Mouse (Mus musculus) adrenal gland, postnatal 14 days (tissue): Measurements from ENCODE around the gene Mapkapk3. TPM values are rescaled to one million over a fixed set of nuclear protein-coding genes. Genes with fewer than 3 reads are reported as not detected.

Experiments used
- DNase-seq: peaks from one replicate; pipeline ENCODE4 v3.0.0; 2021; ENCODE audit warnings: mixed read lengths
- total RNA-seq: library from RNA; stranded (reverse); gene quantifications from 2 replicates; pipeline ENCODE4 v1.2.3, GENCODE M21; 2021

Mapkapk3 gene
- total RNA-seq, 1 experiment from 2014 or later: 42.8 TPM

DNA sequence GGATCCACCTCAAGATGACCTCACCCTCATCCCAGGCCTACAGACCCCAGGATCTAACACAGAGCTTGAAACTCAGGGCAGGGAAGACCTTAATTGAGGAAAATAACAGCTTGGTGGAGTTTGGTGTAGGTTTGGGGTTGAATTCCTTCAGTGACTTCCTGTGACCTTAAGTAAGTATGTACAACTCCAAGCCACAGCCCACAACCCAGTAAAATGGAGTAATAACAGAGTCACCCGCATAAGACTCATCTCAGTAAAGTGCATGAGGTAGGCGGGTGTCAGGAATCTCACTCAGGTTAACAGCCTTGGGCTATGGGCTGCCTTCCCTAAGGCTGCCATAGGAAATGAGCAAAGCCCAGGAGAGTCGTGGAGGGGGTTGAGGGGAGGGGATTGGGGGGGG lies 24.9 kb downstream of the Mapkapk3 start:
- no peak for DNase-seq

- DNase-seq: peak; percentile 78
Observed at GRCm38 (mm10) chr9:107263912-107264311, 25.8 kb downstream of the Mapkapk3 start.

- no peak for DNase-seq
Observed at GRCm38 (mm10) chr9:107262375-107262774, 27.3 kb downstream of the Mapkapk3 start.

DNA sequence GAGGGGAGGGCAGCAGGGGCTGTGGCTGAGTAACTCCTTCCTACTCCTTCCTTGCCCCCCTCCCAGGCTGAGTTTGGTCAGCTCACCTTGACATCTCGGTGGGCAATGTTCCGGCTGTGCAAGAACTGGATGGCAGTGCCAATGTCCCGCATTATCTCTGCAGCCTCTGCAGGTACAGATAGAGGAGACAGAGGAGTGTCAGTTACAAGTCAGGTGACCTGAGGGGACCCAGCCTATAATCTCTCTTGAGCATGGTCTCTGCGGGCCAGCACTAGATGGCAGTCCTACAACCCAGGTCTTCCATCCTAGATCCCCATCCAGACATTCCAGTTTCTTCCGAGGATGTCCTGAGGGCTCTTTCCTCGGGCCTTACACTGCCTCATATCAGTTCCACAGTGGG lies 27.9 kb downstream of the Mapkapk3 start:
- DNase-seq: no peak

DNA sequence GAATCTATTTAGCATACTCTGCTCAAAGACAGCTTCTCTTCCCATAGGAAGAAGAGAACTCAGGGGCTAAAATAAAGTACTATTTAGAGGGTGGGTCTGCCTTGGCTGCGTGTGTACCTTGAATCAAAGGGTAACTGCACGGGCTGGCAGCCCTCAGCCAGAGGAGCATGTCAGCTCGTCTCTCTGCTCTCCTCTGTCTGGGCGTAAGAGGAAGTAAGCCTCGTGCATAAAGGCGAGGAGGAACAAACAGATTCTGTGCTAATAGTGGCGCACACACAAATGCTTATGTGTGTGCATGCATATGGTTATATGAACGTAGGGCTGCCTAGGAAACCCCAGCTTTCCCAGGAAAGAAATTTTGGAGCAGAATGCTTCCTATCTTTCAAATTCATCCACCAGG lies 28.8 kb downstream of the Mapkapk3 start:
- DNase-seq: no peak

DNA sequence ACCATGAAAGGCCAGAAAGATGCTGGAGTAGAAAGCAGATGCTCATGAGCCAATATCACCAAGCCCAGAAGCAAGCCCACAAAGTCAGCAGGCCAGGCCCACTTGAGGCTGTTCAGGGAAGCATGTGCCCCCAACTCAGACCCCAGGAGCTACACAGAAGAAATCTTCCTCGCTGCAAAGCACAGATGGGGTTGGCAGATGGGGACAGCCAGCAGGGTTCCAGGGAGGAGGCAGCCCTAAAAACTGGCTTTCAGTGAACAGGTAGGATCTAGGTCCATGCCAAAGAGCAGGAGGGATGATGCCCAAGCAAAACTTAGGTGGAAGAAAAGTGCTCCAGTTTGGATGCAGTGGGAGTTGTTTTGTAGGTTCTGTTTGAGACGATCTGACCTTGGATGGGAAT lies 29.2 kb downstream of the Mapkapk3 start:
- no peak for DNase-seq

- no peak for DNase-seq
Observed at GRCm38 (mm10) chr9:107259571-107259970, 30.1 kb downstream of the Mapkapk3 start.

GRCm38 (mm10) chr9:107255596-107255995 lies 34.1 kb downstream of the Mapkapk3 start:
- DNase-seq: peak; percentile 21

DNA sequence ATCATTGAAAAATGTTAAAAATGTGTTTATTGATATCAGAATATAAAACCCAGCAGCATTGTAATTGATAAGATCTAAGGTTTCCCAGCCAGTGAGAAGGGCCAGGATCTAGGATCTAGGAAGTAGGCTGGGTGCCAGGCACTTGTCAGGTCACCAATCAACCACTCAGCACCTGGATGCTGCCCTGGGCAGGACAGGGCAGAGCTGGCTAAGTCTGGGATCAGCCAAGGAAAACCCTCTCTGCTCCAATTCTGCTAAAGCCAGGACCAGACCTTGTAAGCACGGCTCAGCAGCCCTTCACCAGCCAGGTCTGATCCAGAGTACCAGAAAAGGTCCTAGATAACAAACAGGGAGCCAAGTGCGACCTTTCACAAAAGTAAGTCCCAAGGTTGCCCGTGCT lies 34.8 kb downstream of the Mapkapk3 start:
- DNase-seq: no peak

DNA sequence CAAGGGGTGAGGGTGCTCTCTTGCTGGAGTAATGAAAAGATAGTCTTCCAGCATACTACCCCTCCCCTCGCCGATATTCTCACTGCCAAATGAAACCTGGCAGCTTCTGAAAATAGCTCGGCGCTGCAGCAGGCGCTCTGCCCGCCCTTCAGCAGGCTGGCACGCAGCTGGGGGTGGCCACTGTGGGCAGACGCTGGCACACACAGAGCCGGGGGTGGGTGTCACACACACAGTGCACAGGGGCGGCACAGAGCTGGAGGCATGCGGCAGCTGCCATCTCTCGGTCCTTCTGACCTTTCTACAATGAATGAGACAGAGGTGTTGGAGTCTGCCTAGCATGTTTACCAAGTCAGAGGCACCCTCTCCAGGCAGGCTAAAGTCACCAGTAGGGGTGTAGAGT lies 35.2 kb downstream of the Mapkapk3 start:
- DNase-seq: peak; percentile 60

- DNase-seq: no peak
Observed at GRCm38 (mm10) chr9:107252164-107252563, 37.5 kb downstream of the Mapkapk3 start.

DNA sequence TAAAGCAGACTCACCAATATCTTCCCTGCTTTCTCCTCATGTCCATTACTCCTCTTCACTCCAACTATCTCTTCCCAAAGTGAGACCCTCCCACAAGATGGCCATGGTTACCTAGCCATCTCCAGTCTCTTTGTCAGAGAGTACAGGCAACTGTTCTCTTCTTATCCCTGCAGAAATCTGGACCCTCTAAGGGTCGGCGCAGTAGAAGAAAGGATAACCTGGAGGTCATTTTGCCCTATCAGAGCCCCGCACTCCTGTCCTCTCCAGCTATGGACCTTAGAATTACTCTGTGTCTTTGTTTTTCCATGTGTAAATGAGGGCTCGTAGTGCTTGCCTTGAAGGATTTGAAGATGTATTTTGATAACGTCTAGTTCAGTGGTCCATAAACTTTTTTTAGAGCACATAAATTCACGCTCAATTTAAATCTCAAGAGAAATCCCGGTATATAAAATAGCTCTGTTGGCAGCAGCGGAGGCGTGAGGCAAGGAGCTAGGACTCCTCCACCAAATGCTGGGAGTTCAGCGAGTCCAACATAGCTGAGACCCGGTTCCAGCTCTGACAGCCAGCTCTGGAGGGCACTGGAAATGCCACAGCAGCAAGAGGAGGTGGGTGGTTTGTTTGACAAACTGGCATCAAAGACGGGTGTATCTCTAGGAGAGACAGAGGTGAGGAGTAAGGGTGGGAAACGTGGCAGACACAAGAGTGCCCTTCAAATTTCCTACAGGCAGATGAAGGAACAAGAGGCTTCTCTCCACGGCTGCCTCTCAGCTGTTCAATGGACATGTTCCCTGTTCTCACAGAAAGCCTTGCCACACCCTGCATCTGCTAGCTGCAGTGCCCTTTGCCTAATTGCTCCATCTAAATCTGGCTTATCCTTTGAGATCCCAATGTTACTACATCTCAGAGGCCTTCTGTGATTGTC lies 39.0 kb downstream of the Mapkapk3 start:
- DNase-seq: no peak

GRCm38 (mm10) chr9:107249154-107249553 lies 40.5 kb downstream of the Mapkapk3 start:
- no peak for DNase-seq

DNA sequence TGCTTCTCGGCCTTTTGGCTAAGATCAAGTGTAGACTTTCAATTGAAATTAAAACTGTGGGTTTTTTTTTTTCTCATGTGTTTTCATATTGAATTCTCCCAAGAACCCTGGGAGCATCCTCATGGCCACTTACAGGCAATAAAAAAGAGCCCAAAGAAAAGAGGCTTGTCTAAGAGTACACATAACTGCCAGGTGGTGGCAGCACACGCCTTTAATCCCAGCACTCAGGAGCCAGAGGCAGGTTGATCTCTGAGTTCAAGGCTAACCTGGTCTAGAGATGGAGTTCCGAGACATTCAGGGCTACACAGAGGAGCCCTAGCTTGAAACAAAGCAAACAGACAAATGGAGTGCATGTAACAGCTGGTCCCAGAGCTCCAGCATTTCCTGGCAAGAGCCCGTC lies 43.5 kb downstream of the Mapkapk3 start:
- peak; percentile 29 for DNase-seq

- no peak for DNase-seq
Observed at GRCm38 (mm10) chr9:107245311-107245710, 44.4 kb downstream of the Mapkapk3 start.

DNA sequence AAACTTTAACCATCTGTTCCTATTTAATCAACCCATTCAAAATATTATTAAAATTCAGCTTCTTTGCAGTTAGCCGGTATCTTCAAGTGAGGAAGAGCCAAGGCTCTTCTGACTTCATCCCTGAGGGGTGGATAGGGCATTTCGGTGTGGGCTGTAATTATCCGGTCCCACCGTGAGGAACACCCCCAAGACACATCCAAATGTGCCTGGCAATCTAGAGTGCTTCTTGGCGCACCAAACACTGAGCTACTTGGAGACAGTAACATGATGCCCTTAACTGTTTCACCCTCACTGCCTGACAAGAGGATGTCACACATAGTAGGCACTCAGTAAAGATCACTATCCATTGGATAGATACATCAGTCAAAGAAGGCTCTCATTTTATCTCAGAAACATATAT lies 53.5 kb downstream of the Mapkapk3 start:
- no peak for DNase-seq

DNA sequence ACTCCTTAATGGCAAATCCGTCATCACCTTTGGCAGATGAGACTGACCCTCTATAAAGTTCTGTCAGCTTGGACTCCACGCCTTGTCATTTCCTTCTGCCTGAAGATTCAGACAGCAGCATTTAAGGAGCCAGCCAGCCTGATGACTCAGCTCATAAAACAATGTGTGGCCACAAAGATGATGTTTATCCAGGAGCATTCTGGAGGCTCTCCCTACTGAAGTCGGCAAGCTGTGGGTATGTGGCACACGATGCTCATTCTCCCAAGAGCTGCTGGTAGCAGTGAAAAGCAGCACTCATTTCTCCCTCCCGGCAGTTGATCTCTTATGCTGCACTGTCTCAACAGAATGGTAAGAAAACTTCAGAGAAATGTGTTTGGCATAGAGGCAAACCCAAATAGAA lies 54.4 kb downstream of the Mapkapk3 start:
- no peak for DNase-seq

- no peak for DNase-seq
Observed at GRCm38 (mm10) chr9:107232140-107232539, 57.5 kb downstream of the Mapkapk3 start.

GRCm38 (mm10) chr9:107231539-107232139 lies 58.0 kb downstream of the Mapkapk3 start, which contains the start of gene Dock3:
Gene Dock3, minus strand, starts transcription at chr9:107231909.
- DNase-seq: peak; percentile 76

DNA sequence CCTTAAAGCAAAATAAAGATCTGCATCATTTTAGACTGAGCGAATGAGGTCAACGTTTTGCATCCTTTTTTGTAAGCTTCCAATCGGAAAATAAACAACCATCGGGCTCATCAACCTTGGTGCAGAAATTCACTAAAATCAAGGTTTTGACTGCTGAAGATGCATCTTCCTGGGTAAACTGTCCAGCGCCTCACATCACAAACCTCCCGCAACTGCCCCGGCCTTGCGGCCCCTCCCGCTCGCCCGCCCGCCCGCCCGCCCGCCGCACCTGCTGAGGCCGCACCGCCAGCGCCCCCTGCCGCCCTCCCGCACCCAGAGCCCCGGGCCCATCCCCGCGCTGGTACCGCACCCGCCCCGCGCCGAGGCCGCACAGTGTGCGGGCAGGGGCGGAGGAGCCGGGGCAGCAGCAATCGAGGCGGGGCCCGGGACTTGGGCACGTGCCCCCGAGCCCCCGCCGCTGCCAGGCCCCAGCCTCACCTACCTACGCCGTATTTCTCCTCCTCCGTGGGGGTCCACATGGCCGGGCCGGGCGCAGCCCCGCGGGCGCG lies 58.6 kb downstream of the Mapkapk3 start:
- peak; percentile 62 for DNase-seq

GRCm38 (mm10) chr9:107224597-107224996 lies 65.1 kb downstream of the Mapkapk3 start:
- no peak for DNase-seq
